Mouse (Mus musculus) thymus, adult 2 months (tissue): ENCODE measurements around the gene Cln6.

ENCODE experiments used
- CTCF ChIP-seq: fragments of 200-500 bp; IDR thresholded peaks from 2 replicates; pipeline ENCODE4 v1.5.1; 2012; ENCODE audit warnings: mild to moderate bottlenecking, control low read depth, low read length, moderate library complexity, borderline replicate concordance; ENCODE audit not compliant: control insufficient read depth, poor library complexity, insufficient read depth; ENCODE audit errors: extremely low read depth
- POLR2A ChIP-seq: fragments of 200-500 bp; IDR thresholded peaks from 2 replicates; pipeline ENCODE4 v1.6.1; 2012; ENCODE audit warnings: mild to moderate bottlenecking, low read length, control low read depth, moderate library complexity; ENCODE audit not compliant: control insufficient read depth, poor library complexity, insufficient read depth; ENCODE audit errors: extremely low read depth

GRCm38 (mm10) chr9:62810095-62810494 lies 28.5 kb upstream of the Cln6 start:
- TF ChIP-seq CTCF: no peak
- TF ChIP-seq POLR2A: no peak
